Mouse (Mus musculus) testis, adult 2 months (tissue): ENCODE data around the gene Lrig1. TPM values are rescaled to one million over a fixed set of nuclear protein-coding genes. Genes with fewer than 3 reads are reported as not detected.

Source experiments
- H3K27ac ChIP-seq: fragments of 200-500 bp; 2 replicates; pipeline ENCODE4 v1.5.1; 2012; ENCODE audit warnings: low read depth, low read length; ENCODE audit not compliant: control insufficient read depth, insufficient read depth
- H3K27me3 ChIP-seq: fragments of 200-500 bp; 2 replicates; pipeline ENCODE4 v1.6.1; 2012; ENCODE audit warnings: mild to moderate bottlenecking, low read length, moderate library complexity; ENCODE audit not compliant: control insufficient read depth, insufficient read depth
- H3K36me3 ChIP-seq: fragments of 200-500 bp; 2 replicates; pipeline ENCODE4 v1.6.1; 2012; ENCODE audit warnings: mild to moderate bottlenecking, low read length; ENCODE audit not compliant: control insufficient read depth, insufficient read depth
- H3K4me1 ChIP-seq: fragments of 200-500 bp; 2 replicates; pipeline ENCODE4 v1.6.1; 2012; ENCODE audit warnings: low read length; ENCODE audit not compliant: control insufficient read depth, insufficient read depth
- H3K4me3 ChIP-seq: fragments of 200-500 bp; 2 replicates; pipeline ENCODE4 v1.5.1; 2012; ENCODE audit warnings: low read depth, mild to moderate bottlenecking, low read length, moderate library complexity, mixed read lengths; ENCODE audit not compliant: control insufficient read depth
- CTCF ChIP-seq: fragments of 200-500 bp; IDR thresholded peaks from 2 replicates; pipeline ENCODE4 v1.5.1; 2012; ENCODE audit warnings: low read depth, mild to moderate bottlenecking, inconsistent platforms, low read length, moderate library complexity; ENCODE audit not compliant: control insufficient read depth, insufficient read depth, insufficient replicate concordance
- POLR2A ChIP-seq: fragments of 200-500 bp; IDR thresholded peaks from 2 replicates; pipeline ENCODE4 v1.6.1; 2012; ENCODE audit warnings: low read depth, mild to moderate bottlenecking, inconsistent platforms, low read length, moderate library complexity; ENCODE audit not compliant: control insufficient read depth
- polyA plus RNA-seq: library from polyadenylated mRNA; depleted of rRNA; stranded (reverse); fragments of >200 nt; gene quantifications from 2 replicates; pipeline ENCODE4 v1.2.3, GENCODE M21; 2012

The Lrig1 gene
- polyA plus RNA-seq, 1 experiment: 3.3 TPM

GRCm38 (mm10) chr6:94644641-94645040 is 55.3 kb downstream of the Lrig1 start:
- Histone ChIP-seq H3K36me3 (no peaks in the 10 kb centered on the region), H3K27ac (no peak overlapping the region), H3K4me3 (no peak overlapping the region), H3K27me3 (no peaks in the 10 kb centered on the region), H3K4me1 (peaks cover 5% of the 10 kb centered on the region)
- TF ChIP-seq CTCF: no peak
- no peak for TF ChIP-seq POLR2A

- no peaks in the 10 kb centered on the region for H3K27me3 ChIP-seq
These were observed 56.0 kb downstream of the Lrig1 start for GRCm38 (mm10) chr6:94643989-94644388.

DNA sequence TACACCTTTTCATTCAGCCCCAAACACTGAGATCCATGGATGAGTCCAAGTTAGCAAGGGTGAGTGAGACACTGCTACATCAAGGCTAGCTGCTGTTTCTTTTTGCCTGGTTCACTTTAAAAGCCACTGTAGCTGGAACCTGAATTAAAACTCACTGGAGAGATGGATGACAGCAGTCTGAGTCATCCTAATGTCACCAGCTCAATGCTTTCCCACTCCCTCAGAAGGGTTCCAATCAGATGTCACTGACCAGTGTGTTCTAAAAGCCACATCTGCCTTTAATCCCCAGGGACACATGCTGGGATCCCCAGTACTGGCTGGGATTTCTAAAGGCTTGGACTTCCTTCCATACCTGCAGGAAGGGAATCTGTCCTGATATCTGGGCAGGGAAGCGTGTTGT is 57.9 kb downstream of the Lrig1 start:
- Histone ChIP-seq H3K4me1 (peaks cover 5% of the 10 kb centered on the region), H3K27me3 (no peaks in the 10 kb centered on the region), H3K27ac (no peak overlapping the region), H3K36me3 (no peaks in the 10 kb centered on the region), H3K4me3 (no peak overlapping the region)
- TF ChIP-seq POLR2A (no peak), CTCF (no peak)

More at GRCm38 (mm10) chr6:94643989-94644388, 56.0 kb downstream of the Lrig1 start:
- H3K4me1 ChIP-seq: peaks cover 5% of the 10 kb centered on the region
- no peak overlapping the region for H3K4me3 ChIP-seq
- no peak overlapping the region for H3K27ac ChIP-seq
- TF ChIP-seq POLR2A: no peak
- no peak for TF ChIP-seq CTCF
- H3K36me3 ChIP-seq: no peaks in the 10 kb centered on the region

DNA sequence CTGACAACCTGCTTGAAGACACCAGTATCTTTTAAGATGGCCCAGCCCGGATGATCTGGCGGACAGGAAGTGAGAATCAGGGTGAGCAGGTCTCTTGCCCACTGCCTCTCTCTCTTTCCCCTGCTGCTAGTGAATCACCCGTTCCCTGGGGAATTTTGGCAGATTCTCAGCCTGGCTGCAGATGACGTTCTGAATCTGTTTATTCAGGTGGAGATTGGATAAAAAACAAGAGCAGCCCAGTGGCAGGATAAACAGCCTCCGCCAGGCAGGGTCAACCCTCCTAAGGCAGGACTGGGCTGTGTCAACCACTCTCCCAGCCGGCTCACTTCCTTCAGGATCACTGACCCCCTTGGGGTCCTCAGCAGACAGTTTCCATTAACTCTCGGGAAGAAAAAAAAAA is 59.7 kb downstream of the Lrig1 start:
- Histone ChIP-seq H3K4me1 (no peaks in the 10 kb centered on the region), H3K27ac (no peak overlapping the region), H3K36me3 (no peaks in the 10 kb centered on the region), H3K27me3 (no peaks in the 10 kb centered on the region), H3K4me3 (no peak overlapping the region)
- TF ChIP-seq POLR2A (no peak), CTCF (no peak)

GRCm38 (mm10) chr6:94637024-94637434 is 62.9 kb downstream of the Lrig1 start:
- Histone ChIP-seq H3K27ac (no peak overlapping the region), H3K4me3 (no peak overlapping the region), H3K36me3 (no peaks in the 10 kb centered on the region), H3K4me1 (no peaks in the 10 kb centered on the region), H3K27me3 (no peaks in the 10 kb centered on the region)
- TF ChIP-seq CTCF (no peak), POLR2A (no peak)

DNA sequence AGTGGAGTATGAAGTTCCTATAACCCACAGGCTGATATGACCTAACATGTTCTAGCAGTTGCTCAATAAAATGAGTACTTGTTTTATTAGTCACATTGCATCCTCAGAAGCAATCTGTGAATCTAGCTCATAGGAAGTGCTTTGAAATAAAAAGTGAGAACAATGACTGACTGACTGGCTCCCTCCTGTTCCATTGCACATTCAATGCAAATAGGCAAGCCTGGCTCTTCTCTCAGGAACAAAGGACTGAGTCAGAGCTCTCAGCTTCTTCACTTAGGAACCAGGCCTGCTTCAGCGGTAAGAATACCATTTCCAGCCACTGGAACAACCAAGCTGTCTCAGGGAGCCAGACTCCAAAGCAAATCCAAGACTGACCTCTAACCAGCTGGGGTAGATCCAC is 64.6 kb downstream of the Lrig1 start:
- Histone ChIP-seq H3K36me3 (no peaks in the 10 kb centered on the region), H3K27ac (no peak overlapping the region), H3K4me3 (no peak overlapping the region), H3K27me3 (no peaks in the 10 kb centered on the region), H3K4me1 (no peaks in the 10 kb centered on the region)
- no peak for TF ChIP-seq POLR2A
- no peak for TF ChIP-seq CTCF

DNA sequence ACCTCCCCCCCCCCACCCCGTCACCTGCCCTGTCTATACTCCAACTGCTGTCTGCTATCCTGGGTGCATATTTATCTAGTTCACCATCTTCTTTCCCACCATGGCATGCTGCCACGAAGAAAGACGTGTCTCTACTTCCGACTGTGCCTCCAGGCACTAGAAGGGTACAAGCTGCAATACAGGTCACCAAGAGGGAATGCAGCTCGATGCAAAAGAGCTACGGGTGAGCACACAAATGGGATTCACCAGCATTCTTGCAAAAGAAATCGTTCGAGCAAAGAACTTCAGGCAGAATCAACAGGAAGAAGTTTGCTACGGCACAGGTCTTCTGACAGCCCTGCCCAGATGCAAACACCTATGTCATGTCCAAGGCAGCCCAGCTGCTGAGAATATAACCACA is 65.2 kb downstream of the Lrig1 start:
- TF ChIP-seq CTCF: no peak
- no peak for TF ChIP-seq POLR2A
- Histone ChIP-seq H3K4me3 (no peak overlapping the region), H3K36me3 (no peaks in the 10 kb centered on the region), H3K27me3 (no peaks in the 10 kb centered on the region), H3K27ac (no peak overlapping the region), H3K4me1 (no peaks in the 10 kb centered on the region)

- Histone ChIP-seq H3K27ac (no peak overlapping the region), H3K36me3 (no peaks in the 10 kb centered on the region), H3K27me3 (no peaks in the 10 kb centered on the region), H3K4me3 (no peak overlapping the region), H3K4me1 (no peaks in the 10 kb centered on the region)
- TF ChIP-seq CTCF: no peak
- TF ChIP-seq POLR2A: no peak
These were observed 65.7 kb downstream of the Lrig1 start for GRCm38 (mm10) chr6:94634274-94634673.
